Mouse (Mus musculus) CH12.LX (cell line): ENCODE measurements around the gene Trappc2.

Experiments
- CTCF ChIP-seq, 2 experiments: IDR thresholded peaks in 1 of 2; conservative IDR thresholded peaks in 1 of 2; 2 replicates each; pipeline ENCODE4 v1.5.1; 2011 to 2012; ENCODE audit warnings: low read depth in 2 of 2, low read length in 2 of 2, improper control_type of control experiment in 1 of 2, inconsistent platforms in 1 of 2, mild to moderate bottlenecking in 1 of 2, moderate library complexity in 1 of 2
- EP300 ChIP-seq: IDR thresholded peaks from 2 replicates; pipeline ENCODE4 v1.6.1; 2011; ENCODE audit warnings: low read length, improper control_type of control experiment
- HCFC1 ChIP-seq: IDR thresholded peaks from 2 replicates; pipeline ENCODE4 v1.6.1; 2012; ENCODE audit warnings: low read depth, mild to moderate bottlenecking, inconsistent platforms, low read length, improper control_type of control experiment
- MXI1 ChIP-seq: IDR thresholded peaks from 2 replicates; pipeline ENCODE4 v1.6.1; 2011; ENCODE audit warnings: mild to moderate bottlenecking, low read depth, low read length, improper control_type of control experiment
- NELFE ChIP-seq: IDR thresholded peaks from 2 replicates; pipeline ENCODE4 v1.6.1; 2011; ENCODE audit warnings: low read depth, low read length, improper control_type of control experiment
- POLR2A ChIP-seq: IDR thresholded peaks from 2 replicates; pipeline ENCODE4 v1.6.1; 2011; ENCODE audit warnings: low read depth, mild to moderate bottlenecking, improper control_type of control experiment, low read length
- USF1 ChIP-seq: IDR thresholded peaks from 2 replicates; pipeline ENCODE4 v1.6.1; 2014; ENCODE audit warnings: low read depth, mild to moderate bottlenecking, inconsistent platforms, low read length, improper control_type of control experiment
- USF2 ChIP-seq: conservative IDR thresholded peaks from 2 replicates; pipeline ENCODE4 v1.6.1; 2011; ENCODE audit warnings: low read depth, low read length, improper control_type of control experiment
- ZC3H11A ChIP-seq: IDR thresholded peaks from 2 replicates; pipeline ENCODE4 v1.6.1; 2012; ENCODE audit warnings: low read depth, mild to moderate bottlenecking, inconsistent platforms, low read length, improper control_type of control experiment
- ZMIZ1 ChIP-seq: IDR thresholded peaks from 2 replicates; pipeline ENCODE4 v1.6.1; 2012; ENCODE audit warnings: low read depth, mild to moderate bottlenecking, inconsistent platforms, low read length, improper control_type of control experiment
- ZNF384 ChIP-seq: IDR thresholded peaks from 2 replicates; pipeline ENCODE4 v1.6.1; 2012; ENCODE audit warnings: low read depth, low read length, improper control_type of control experiment, inconsistent platforms

GRCm38 (mm10) chrX:166495052-166495451, 54.7 kb downstream of the Trappc2 start:
- TF ChIP-seq USF2 (no peak), USF1 (no peak), EP300 (no peak), ZMIZ1 (no peak), NELFE (no peak), ZC3H11A (no peak), CTCF (conservative IDR thresholded peaks at IDR 0.05 in 1 of 2, IDR thresholded peaks at IDR 0.05 in 1 of 2; ENCODE audit: low read depth in 2 of 2, low read length in 2 of 2) (no peak), ZNF384 (no peak), HCFC1 (no peak), POLR2A (no peak), MXI1 (no peak)
